Mouse (Mus musculus) mature B cell (primary cell): Measurements from ENCODE around the gene Nup85.

Experiments used
- in situ Hi-C: fragments of 300-500 bp; cut with MboI; formaldehyde crosslinking; loops from 2 replicates; pipeline ENCODE4 v1.14.3; 2019

Nup85 gene

DNA sequence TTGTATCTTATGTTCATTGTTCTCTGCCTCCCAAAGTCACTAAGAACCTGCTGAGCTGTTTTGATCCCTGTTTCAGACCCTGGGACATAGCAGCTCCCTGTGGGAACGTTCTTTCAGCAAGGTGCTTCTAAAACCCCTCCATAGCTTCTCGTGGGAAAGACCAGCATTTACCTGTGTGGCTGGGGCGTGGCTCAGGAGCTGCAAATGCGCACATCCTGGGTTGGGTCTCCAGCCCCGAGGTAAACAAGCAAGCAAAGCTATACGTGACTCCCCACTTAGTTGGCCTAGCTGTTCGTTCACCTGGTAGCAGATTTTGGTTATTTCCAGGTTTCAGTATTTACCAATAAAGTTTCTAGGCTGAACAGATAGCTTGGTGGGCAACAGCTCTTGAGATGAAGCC lies 68.0 kb downstream of the Nup85 start:
- in situ Hi-C loops, result no loop called here

DNA sequence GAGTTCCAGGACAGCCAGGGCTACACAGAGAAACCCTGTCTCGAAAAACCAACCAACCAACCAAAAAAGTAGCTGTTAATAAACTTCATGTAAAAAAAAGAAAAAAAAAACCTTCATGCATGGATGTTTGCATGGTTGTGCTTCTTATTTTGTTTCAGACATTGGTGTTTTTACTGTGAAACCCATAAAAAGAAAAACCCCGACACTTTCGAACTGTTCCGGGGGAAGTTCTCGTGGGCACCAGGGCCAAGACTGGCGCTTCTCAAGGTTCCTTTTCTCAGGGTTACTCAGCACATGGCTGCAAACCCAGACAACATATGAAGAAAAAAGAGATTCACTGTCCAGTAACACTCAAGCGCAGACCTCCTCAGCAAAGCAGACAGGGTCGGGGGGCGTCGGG lies 68.6 kb downstream of the Nup85 start:
- in situ Hi-C loops, result no loop called here
